Mouse (Mus musculus) cerebellum, adult 2 months (tissue): ENCODE results near the gene Thoc6.

Experiments used
- CTCF ChIP-seq: fragments of 200-500 bp; IDR thresholded peaks from 2 replicates; pipeline ENCODE4 v1.5.1; 2011; ENCODE audit warnings: low read depth, mild to moderate bottlenecking, control low read depth, low read length, moderate library complexity, borderline replicate concordance; ENCODE audit not compliant: insufficient read depth
- POLR2A ChIP-seq: fragments of 200-500 bp; IDR thresholded peaks from 2 replicates; pipeline ENCODE4 v1.6.1; 2011; ENCODE audit warnings: low read length, control low read depth, borderline replicate concordance; ENCODE audit not compliant: insufficient read depth

DNA sequence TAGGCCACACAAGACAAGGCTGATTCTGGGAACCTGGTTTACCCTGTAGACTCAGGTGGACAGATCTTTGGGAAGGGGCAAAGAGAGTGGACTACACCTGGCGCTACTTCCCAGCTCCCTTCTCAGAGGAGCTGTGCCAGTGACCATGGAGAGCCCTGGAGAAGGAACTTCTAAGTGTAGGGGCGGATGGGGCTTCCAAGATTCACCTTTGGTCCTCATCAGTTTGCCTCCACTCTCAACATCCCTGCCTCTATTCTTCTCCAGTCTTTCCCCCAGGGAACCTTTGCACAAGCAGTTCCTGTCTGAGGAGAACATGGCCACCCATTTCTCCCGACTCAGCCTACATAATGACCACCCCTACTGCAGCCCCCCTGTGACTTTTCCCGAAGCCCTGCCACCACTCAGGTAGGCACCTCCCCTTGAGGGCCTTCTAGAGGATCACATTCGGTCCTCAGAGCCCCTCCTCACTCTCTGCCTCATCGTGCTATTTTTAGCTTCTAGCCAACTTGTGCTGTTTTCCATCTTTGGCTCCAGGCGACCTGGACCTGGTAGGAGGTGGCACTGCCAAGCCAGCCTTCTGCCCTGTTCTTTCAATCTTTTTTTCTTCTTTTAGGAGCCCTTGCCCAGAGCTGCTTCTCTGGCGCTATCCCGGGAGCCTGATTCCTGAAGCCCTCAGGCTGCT is 730 bp upstream of the Thoc6 start:
- TF ChIP-seq POLR2A (no peak), CTCF (no peak)
